Mouse (Mus musculus) neural tube, embryonic 11.5 days (tissue): ENCODE data around the gene Slfn1. TPM values are rescaled to one million over a fixed set of nuclear protein-coding genes. Genes with fewer than 3 reads are reported as not detected.

Source experiments
- ATAC-seq: fragments of 200-750 bp; cut with Nextera tagmentation; 2 replicates; pipeline ENCODE4 v1.8.0; 2017; ENCODE audit warnings: moderate number of reproducible peaks, mild to moderate bottlenecking, moderate TSS enrichment, moderate library complexity; ENCODE audit not compliant: insufficient read depth, low FRiP score, low TSS enrichment
- DNase-seq: peaks from one replicate; pipeline ENCODE4 v3.0.0-alpha.2; 2015; ENCODE audit warnings: low spot score
- H3K27ac ChIP-seq: fragments of 300-500 bp; sonication (generic); 2 replicates; pipeline ENCODE4 v1.5.1; 2014; ENCODE audit warnings: low read depth, mild to moderate bottlenecking, low read length
- H3K27me3 ChIP-seq: fragments of 300-500 bp; sonication (generic); 2 replicates; pipeline ENCODE4 v1.6.1; 2014; ENCODE audit warnings: mild to moderate bottlenecking, low read length, mixed read lengths; ENCODE audit not compliant: control insufficient read depth, insufficient read depth
- H3K36me3 ChIP-seq: fragments of 300-500 bp; sonication (generic); 2 replicates; pipeline ENCODE4 v1.6.1; 2014; ENCODE audit warnings: mild to moderate bottlenecking, low read length, moderate library complexity, mixed read lengths; ENCODE audit not compliant: control insufficient read depth, insufficient read depth
- H3K4me1 ChIP-seq: fragments of 300-500 bp; sonication (generic); 2 replicates; pipeline ENCODE4 v1.6.1; 2014; ENCODE audit warnings: low read length, mixed read lengths; ENCODE audit not compliant: control insufficient read depth, insufficient read depth
- H3K4me2 ChIP-seq: fragments of 300-500 bp; sonication (generic); 2 replicates; pipeline ENCODE4 v1.6.1; 2014; ENCODE audit warnings: low read depth, mild to moderate bottlenecking, moderate library complexity
- H3K4me3 ChIP-seq: fragments of 300-500 bp; sonication (generic); 2 replicates; pipeline ENCODE4 v1.5.1; 2014; ENCODE audit warnings: low read depth, low read length
- H3K9ac ChIP-seq: fragments of 300-500 bp; sonication (generic); 2 replicates; pipeline ENCODE4 v1.6.1; 2014; ENCODE audit warnings: mild to moderate bottlenecking, low read length
- H3K9me3 ChIP-seq: fragments of 300-500 bp; sonication (generic); 2 replicates; pipeline ENCODE4 v1.6.1; 2016; ENCODE audit warnings: low read length; ENCODE audit not compliant: control insufficient read depth
- WGBS: fragments of 180-500 bp; shearing (Covaris S2); extraction: QIAGEN DNeasy Blood & Tissue Kit; methylation state at CpG from one replicate; pipeline ENCODE4 v1.1.7; 2014; 5-methylcytosine and 5-hydroxymethylcytosine counted together
- polyA plus RNA-seq: library from polyadenylated mRNA; unstranded; fragments of >200 nt; fragmentation: Nextera tagmentation; extraction: Ambion mirVana; gene quantifications from 2 replicates; pipeline ENCODE4 v1.2.1, GENCODE M21; 2014

The Slfn1 gene
- polyA plus RNA-seq = not detected in 2 replicates

- WGBS = 90% methylated on average over 13 of the region's 13 CpGs
- no peak for DNase-seq
Measured at GRCm38 (mm10) chr11:83116597-83117227, at the start of gene Slfn1. Gene Slfn1, plus strand, starts transcription at chr11:83116849.

DNA sequence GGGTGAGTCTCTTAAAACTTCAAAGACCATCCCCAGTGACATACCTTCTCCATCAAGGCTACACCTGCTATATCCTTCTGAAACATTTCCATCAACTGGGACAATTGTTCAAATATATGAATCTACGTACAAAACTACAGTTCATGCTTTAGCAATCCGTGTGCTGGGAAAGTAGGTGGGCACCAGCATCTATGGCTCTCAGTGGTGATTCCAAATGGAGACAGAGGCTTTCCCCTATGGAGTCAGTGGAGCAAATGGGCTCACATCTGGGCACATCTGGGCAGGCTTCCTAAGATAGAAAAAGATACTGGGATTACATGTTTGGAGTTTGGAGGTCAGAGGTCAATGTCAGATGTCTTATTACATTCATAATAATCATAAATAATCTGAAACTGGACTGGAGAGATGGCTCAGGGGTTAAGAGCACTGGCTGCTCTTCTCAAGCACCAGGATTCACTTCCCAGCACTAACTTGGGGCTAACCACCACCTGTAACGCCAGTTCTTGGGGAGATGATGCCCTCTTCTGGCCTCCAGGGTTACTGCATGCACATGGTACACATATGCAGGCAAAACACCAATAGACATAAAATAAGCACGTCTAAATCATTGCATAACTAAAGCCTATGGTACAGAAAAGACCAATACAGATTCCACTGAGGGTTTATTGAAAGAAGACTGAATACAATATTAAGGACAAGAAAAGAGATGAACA lies 48.5 kb upstream of the Slfn1 start:
- no peak overlapping the region for H3K4me2 ChIP-seq
- 74% methylated on average over 4 of the region's 4 CpGs for WGBS

More at GRCm38 (mm10) chr11:83116597-83117227, at the start of gene Slfn1:
- H3K4me2 ChIP-seq = no peak within 1 kb of the TSS
- no peaks in the 10 kb centered on the region for H3K36me3 ChIP-seq
- no peak within 1 kb of the TSS for H3K4me3 ChIP-seq
- ATAC-seq = no peak
- H3K27ac ChIP-seq = no peak within 1 kb of the TSS
- H3K27me3 ChIP-seq = no peaks in the 10 kb centered on the region
- H3K9me3 ChIP-seq = no peaks in the 10 kb centered on the region
- H3K9ac ChIP-seq = no peak within 1 kb of the TSS
- no peaks in the 10 kb centered on the region for H3K4me1 ChIP-seq

DNA sequence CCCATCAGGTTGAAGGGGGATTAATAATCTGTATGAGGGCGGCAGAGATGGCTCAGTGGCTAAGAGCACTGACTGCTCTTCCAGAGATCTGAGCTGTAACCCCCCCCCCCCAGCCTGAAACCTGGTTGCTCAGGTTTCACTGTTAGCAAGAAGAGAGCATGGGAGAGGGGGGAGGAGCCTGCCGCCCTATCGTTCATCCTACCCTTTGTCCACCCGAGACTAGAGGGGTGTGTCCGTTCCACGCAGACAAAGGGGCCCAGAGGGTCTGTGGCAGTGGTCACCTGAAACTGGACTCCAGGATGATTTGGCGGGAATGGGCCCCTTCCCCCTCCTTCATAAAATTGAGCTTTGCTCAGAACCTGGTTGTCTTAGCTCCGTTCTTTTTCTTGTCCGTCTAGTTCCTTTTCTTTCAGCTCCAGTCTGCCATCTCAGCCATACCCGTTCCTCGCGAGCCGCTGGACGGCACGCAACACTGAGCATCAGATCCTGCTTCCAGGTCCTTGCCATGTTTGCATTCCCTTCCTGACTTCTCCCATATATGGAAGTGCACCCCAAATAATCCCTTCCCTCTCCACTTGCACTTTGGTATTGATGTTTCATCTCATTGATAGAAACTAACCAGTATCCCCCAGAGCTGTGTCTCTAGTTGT lies 46.2 kb upstream of the Slfn1 start:
- DNase-seq = no peak
- Histone ChIP-seq H3K9ac (no peak overlapping the region), H3K9me3 (no peaks in the 10 kb centered on the region), H3K36me3 (no peaks in the 10 kb centered on the region), H3K4me1 (no peaks in the 10 kb centered on the region), H3K4me3 (no peak overlapping the region), H3K4me2 (no peak overlapping the region), H3K27me3 (no peaks in the 10 kb centered on the region), H3K27ac (no peak overlapping the region)
- 84% methylated on average over 15 of the region's 15 CpGs for WGBS
- ATAC-seq = no peak

More for the DNA sequence above, 48.5 kb upstream of the Slfn1 start:
- Histone ChIP-seq H3K9me3 (no peaks in the 10 kb centered on the region), H3K4me3 (no peak overlapping the region), H3K4me1 (no peaks in the 10 kb centered on the region), H3K27me3 (no peaks in the 10 kb centered on the region), H3K9ac (no peak overlapping the region), H3K36me3 (no peaks in the 10 kb centered on the region), H3K27ac (no peak overlapping the region)
- ATAC-seq = no peak
- no peak for DNase-seq

DNA sequence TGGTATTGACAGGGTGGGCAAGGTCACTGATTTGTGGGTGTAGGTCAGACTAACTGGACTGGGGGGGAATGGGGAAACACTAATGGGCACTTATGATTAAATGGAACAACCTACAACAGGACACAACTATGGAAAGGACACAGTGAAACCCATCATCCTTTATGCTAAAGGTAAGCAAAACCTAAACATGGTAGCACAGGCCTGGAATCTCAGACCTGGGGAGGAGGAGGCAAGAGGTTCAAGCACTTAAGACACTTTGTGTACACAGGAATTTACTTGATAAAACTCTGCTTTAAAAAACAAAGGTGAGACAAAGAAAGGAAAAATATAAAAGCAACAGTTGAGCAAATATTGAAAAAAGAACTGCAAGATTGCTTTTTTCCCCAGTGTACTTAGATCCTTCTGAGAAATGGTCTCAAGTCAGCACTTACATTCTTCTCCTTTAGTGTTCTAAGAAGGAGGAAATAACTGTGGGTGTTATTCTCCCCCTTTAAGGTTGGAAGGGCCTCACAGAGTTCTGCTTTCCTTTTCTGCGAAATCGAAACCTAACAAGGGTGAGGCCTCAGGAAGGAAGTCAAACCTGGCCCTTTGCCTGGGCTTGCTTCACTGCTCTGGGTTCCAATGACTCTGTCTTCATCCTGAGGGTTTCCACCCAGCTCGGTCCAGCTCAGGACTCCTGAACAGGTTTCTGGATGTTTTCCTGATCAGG lies 38.8 kb upstream of the Slfn1 start:
- no peak overlapping the region for H3K9ac ChIP-seq
- WGBS = 82% methylated on average over 3 of the region's 3 CpGs
- no peak for DNase-seq
- no peak overlapping the region for H3K27ac ChIP-seq
- H3K4me3 ChIP-seq = no peak overlapping the region
- ATAC-seq = no peak
- no peaks in the 10 kb centered on the region for H3K36me3 ChIP-seq
- H3K9me3 ChIP-seq = no peaks in the 10 kb centered on the region
- H3K27me3 ChIP-seq = no peaks in the 10 kb centered on the region
- H3K4me1 ChIP-seq = no peaks in the 10 kb centered on the region
- H3K4me2 ChIP-seq = no peak overlapping the region

DNA sequence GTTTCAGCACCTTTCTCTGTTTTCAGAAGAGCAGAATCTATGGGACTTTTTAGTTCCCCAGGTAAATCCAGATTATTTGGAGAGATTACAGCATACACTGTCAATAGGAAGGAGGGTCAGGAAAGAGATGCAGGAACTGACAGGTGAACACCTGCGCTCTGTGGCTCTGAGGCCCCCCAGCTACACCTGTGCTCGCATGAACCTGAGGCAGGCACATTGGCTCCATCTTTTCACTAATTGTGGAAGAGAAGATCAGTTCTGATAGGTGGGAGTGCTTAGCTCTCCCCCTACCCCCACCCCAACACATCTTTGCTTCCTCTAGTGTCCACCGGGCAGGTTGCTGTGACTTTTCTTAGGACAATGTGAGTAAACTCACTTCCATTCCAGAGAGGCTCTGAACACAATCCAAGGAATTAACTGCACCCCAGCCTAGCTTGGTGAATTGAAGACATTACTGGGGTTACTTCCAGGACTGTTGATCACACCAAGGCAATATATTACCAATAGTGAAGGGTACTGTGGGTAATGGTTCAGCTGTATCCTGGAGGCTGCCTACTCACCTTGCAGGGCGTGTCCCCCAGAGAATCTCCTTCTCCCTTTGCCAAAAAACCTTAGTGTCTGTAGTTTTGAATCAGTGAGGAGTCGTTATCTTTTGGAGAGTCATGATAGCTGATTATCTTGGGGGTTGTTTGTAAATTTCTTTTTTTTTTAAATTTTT lies 38.1 kb upstream of the Slfn1 start:
- Histone ChIP-seq H3K27me3 (no peaks in the 10 kb centered on the region), H3K9me3 (no peaks in the 10 kb centered on the region), H3K27ac (no peak overlapping the region), H3K36me3 (no peaks in the 10 kb centered on the region), H3K4me2 (no peak overlapping the region), H3K9ac (no peak overlapping the region), H3K4me1 (no peaks in the 10 kb centered on the region), H3K4me3 (no peak overlapping the region)
- WGBS = 89% methylated on average over 5 of the region's 5 CpGs
- no peak for ATAC-seq
- DNase-seq = no peak

- WGBS = 90% methylated on average over 9 of the region's 9 CpGs
- Histone ChIP-seq H3K9ac (no peak overlapping the region), H3K36me3 (no peaks in the 10 kb centered on the region), H3K9me3 (no peaks in the 10 kb centered on the region), H3K27ac (no peak overlapping the region), H3K4me2 (no peak overlapping the region), H3K4me3 (no peak overlapping the region), H3K4me1 (no peaks in the 10 kb centered on the region), H3K27me3 (no peaks in the 10 kb centered on the region)
- ATAC-seq = no peak
- DNase-seq = no peak
Measured at GRCm38 (mm10) chr11:83079487-83080199, 37.0 kb upstream of the Slfn1 start.

DNA sequence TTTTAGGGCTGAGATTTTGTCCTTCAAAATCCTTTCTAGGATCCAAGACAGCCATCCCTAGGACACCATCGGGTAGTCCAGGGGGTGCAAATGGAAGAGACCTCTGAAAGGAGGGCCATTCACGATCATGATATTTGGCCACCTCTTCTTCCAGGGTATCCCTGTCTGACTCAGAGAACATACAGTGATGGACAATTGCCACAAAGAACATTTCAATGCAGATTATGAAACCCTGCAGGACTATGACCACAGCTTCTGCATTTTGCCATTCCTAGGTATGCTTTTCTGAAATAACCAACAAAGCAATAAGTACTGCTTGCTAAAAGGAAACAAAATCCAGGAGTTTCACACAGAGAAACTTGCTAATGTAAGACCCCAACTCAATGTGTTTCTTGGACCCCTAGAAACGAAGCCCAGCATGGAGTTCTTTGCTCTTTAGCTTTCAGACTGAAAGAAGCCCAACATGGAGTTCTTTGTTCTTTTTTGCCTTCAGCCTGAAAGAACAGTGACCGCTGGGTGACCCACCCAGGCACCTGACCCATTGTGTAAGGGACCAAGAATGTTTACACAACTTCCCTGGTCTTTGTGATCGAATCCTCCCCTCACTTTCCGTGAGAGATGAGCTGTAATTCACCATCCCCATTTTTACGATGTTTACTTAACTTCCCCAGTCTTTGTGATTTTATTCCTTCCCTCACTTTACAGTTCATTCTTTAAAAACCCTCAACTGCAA lies 33.7 kb upstream of the Slfn1 start:
- Histone ChIP-seq H3K4me3 (no peak overlapping the region), H3K9me3 (no peaks in the 10 kb centered on the region), H3K9ac (no peak overlapping the region), H3K4me2 (no peak overlapping the region), H3K36me3 (no peaks in the 10 kb centered on the region), H3K27ac (no peak overlapping the region), H3K4me1 (no peaks in the 10 kb centered on the region), H3K27me3 (no peaks in the 10 kb centered on the region)
- whole genome bisulfite sequencing = 58% methylated on average over 7 of the region's 7 CpGs
- ATAC-seq (no peak), DNase-seq (no peak)
